Mouse (Mus musculus): Measurements from ENCODE around the gene Gpr161. TPM values are rescaled to one million over a fixed set of nuclear protein-coding genes. Genes with fewer than 3 reads are reported as not detected.
A peak's percentile ranks its signal among the peaks of the same experiment; 100 is the strongest.

The Gpr161 gene
- polyA plus RNA-seq, 1 experiment from 2014 or later, result 2.2 TPM

- WGBS, result 35% methylated on average over 4 of the region's 4 CpGs
- H3K27ac ChIP-seq, result peak overlapping the region; percentile 8; the same call in 1 of the 2 replicates
- H3K4me1 ChIP-seq (replicated peaks), result peaks cover 8% of the 10 kb centered on the region
- 0 out of 2 replicates have a peak, but pooled peaks have one; percentile 73 for ATAC-seq (ENCODE audit: insufficient number of reproducible peaks, insufficient read depth, low FRiP score, low TSS enrichment, low read depth)
- no peak overlapping the region for H3K9ac ChIP-seq (replicated peaks)
- H3K9me3 ChIP-seq, result no peaks in the 10 kb centered on the region
- no peaks in the 10 kb centered on the region for H3K27me3 ChIP-seq
- H3K36me3 ChIP-seq, result no peaks in the 10 kb centered on the region
- no peak overlapping the region for H3K4me2 ChIP-seq
- no peak overlapping the region for H3K4me3 ChIP-seq (replicated peaks)
These were observed 48.9 kb downstream of the Gpr161 start for GRCm38 (mm10) chr1:165344453-165344852.

- no peak overlapping the region for H3K4me2 ChIP-seq
- no peaks in the 10 kb centered on the region for H3K27me3 ChIP-seq
- peaks cover 8% of the 10 kb centered on the region for H3K4me1 ChIP-seq (replicated peaks)
- H3K36me3 ChIP-seq, result peaks cover 14% of the 10 kb centered on the region; the same call in 1 of the 2 replicates
- H3K9me3 ChIP-seq, result no peaks in the 10 kb centered on the region
- H3K4me3 ChIP-seq (replicated peaks), result no peak overlapping the region
- H3K27ac ChIP-seq, result no peak overlapping the region
- no peak overlapping the region for H3K9ac ChIP-seq (replicated peaks)
- no peak for ATAC-seq (ENCODE audit: insufficient number of reproducible peaks, insufficient read depth, low FRiP score, low TSS enrichment, low read depth)
These were observed 53.0 kb downstream of the Gpr161 start for GRCm38 (mm10) chr1:165348627-165349026.

DNA sequence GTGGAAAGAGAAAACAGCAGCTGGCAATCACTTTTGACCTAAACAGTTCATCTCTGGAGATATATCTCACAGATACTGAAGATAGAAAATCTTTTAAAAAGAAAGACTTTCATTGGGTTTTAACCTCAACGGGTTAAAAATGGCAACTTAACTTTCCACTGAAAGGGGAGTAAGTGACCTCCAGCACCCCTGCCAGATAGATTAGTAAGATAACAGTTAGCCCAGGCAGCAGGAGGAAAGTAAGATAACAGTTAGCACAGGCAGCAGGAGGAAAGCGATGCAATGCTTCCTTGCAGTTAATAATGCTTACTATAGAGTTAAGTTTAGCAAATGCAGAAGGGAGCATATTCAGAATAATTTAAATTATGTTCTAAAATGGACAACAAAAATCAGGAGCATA lies 60.8 kb downstream of the Gpr161 start:
- Histone ChIP-seq H3K4me1 (replicated peaks) (no peaks in the 10 kb centered on the region), H3K27ac (no peak overlapping the region), H3K4me3 (replicated peaks) (no peak overlapping the region), H3K36me3 (0 out of 2 replicates have a peak, but pooled peaks cover 3% of the 10 kb centered on the region), H3K27me3 (no peaks in the 10 kb centered on the region), H3K9ac (replicated peaks) (no peak overlapping the region), H3K4me2 (no peak overlapping the region), H3K9me3 (no peaks in the 10 kb centered on the region)
- 56% methylated on average over 2 of the region's 2 CpGs for WGBS
- no peak for ATAC-seq (ENCODE audit: insufficient number of reproducible peaks, insufficient read depth, low FRiP score, low TSS enrichment, low read depth)

DNA sequence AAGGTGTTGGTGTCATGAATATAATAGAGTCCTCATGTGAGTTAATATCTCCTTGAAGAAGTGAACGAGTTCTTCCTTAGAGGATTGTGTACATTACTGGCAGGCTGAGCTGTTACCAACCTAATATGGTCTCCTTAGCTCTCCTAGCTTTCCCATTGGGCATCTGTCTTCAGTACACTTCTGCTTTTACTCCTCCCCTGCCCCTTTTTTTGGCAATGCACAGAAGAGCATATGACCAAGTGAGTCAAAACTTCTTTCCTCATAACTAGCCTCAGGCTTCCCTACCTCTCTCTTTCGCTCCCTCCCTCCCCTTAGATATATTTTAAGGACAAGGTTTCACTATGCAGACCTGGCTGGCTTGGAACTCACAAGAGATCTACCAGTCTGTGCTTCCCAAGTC lies 67.7 kb downstream of the Gpr161 start:
- ATAC-seq (ENCODE audit: insufficient number of reproducible peaks, insufficient read depth, low FRiP score, low TSS enrichment, low read depth), result no peak
- Histone ChIP-seq H3K27me3 (no peaks in the 10 kb centered on the region), H3K4me3 (replicated peaks) (no peak overlapping the region), H3K9ac (replicated peaks) (no peak overlapping the region), H3K27ac (no peak overlapping the region), H3K4me1 (replicated peaks) (no peaks in the 10 kb centered on the region), H3K36me3 (no peaks in the 10 kb centered on the region), H3K9me3 (no peaks in the 10 kb centered on the region), H3K4me2 (no peak overlapping the region)
- 84% methylated on average over 2 of the region's 2 CpGs for WGBS

- Histone ChIP-seq H3K4me3 (replicated peaks) (no peak overlapping the region), H3K4me2 (no peak overlapping the region), H3K9ac (replicated peaks) (no peak overlapping the region), H3K27ac (no peak overlapping the region), H3K4me1 (replicated peaks) (no peaks in the 10 kb centered on the region), H3K27me3 (no peaks in the 10 kb centered on the region), H3K36me3 (no peaks in the 10 kb centered on the region), H3K9me3 (no peaks in the 10 kb centered on the region)
- ATAC-seq (ENCODE audit: insufficient number of reproducible peaks, insufficient read depth, low FRiP score, low TSS enrichment, low read depth), result no peak
- WGBS, result 92% methylated on average over 3 of the region's 3 CpGs
These were observed 69.5 kb downstream of the Gpr161 start for GRCm38 (mm10) chr1:165365057-165365456.

GRCm38 (mm10) chr1:165370990-165371389 lies 75.4 kb downstream of the Gpr161 start:
- H3K4me3 ChIP-seq (replicated peaks), result no peak overlapping the region
- no peak for ATAC-seq (ENCODE audit: insufficient number of reproducible peaks, insufficient read depth, low FRiP score, low TSS enrichment, low read depth)

GRCm38 (mm10) chr1:165373839-165374238 lies 78.2 kb downstream of the Gpr161 start:
- H3K4me3 ChIP-seq (replicated peaks), result no peak overlapping the region
- no peak overlapping the region for H3K9ac ChIP-seq (replicated peaks)
- H3K27ac ChIP-seq, result no peak overlapping the region
- no peaks in the 10 kb centered on the region for H3K36me3 ChIP-seq
- no peaks in the 10 kb centered on the region for H3K27me3 ChIP-seq
- no peak overlapping the region for H3K4me2 ChIP-seq
- no peak for ATAC-seq (ENCODE audit: insufficient number of reproducible peaks, insufficient read depth, low FRiP score, low TSS enrichment, low read depth)
- H3K4me1 ChIP-seq (replicated peaks), result no peaks in the 10 kb centered on the region
- no peaks in the 10 kb centered on the region for H3K9me3 ChIP-seq
- 71% methylated on average over 9 of the region's 9 CpGs for WGBS

More at GRCm38 (mm10) chr1:165370990-165371389, 75.4 kb downstream of the Gpr161 start:
- Histone ChIP-seq H3K9me3 (no peaks in the 10 kb centered on the region), H3K4me1 (replicated peaks) (no peaks in the 10 kb centered on the region), H3K36me3 (no peaks in the 10 kb centered on the region), H3K4me2 (no peak overlapping the region), H3K9ac (replicated peaks) (no peak overlapping the region), H3K27me3 (no peaks in the 10 kb centered on the region), H3K27ac (no peak overlapping the region)
- WGBS, result 84% methylated on average over 4 of the region's 4 CpGs

Other genes with a start within 250 kb of the Gpr161 start
- not detected in 2 replicates for gene Tbx19, start 135.0 kb upstream of the Gpr161 start, polyA plus RNA-seq (2016; fragmentation: Nextera tagmentation; extraction: Ambion mirVana)
- 16.8 and 18.2 TPM in 2 replicates for gene Sft2d2, start 101.4 kb upstream of the Gpr161 start, polyA plus RNA-seq (2016; fragmentation: Nextera tagmentation; extraction: Ambion mirVana)
- 93.2 and 95.9 TPM in 2 replicates for gene Tiprl, start 58.8 kb upstream of the Gpr161 start, polyA plus RNA-seq (2016; fragmentation: Nextera tagmentation; extraction: Ambion mirVana)
- 11.4 and 12.2 TPM in 2 replicates for gene Dcaf6, start 164.7 kb downstream of the Gpr161 start, polyA plus RNA-seq (2016; fragmentation: Nextera tagmentation; extraction: Ambion mirVana)
- gene Mpc2, start 164.8 kb downstream of the Gpr161 start, polyA plus RNA-seq (2016; fragmentation: Nextera tagmentation; extraction: Ambion mirVana), result 118 and 122 TPM in 2 replicates
- 0.10 TPM in 1 of 2 replicates, not detected in the other for gene Adcy10, start 189.4 kb downstream of the Gpr161 start, polyA plus RNA-seq (2016; fragmentation: Nextera tagmentation; extraction: Ambion mirVana)